Mouse (Mus musculus) erythroblast, embryonic 14.5 days (primary cell): Measurements from ENCODE around the gene Eif2ak3.

Experiments used
- GATA1 ChIP-seq: IDR thresholded peaks from 2 replicates; pipeline ENCODE4 v1.6.1; 2012; ENCODE audit warnings: low read length, inconsistent platforms, mixed read lengths
- TAL1 ChIP-seq: IDR thresholded peaks from 3 replicates; pipeline ENCODE4 v1.6.1; 2012; ENCODE audit warnings: low read length, inconsistent platforms, mixed read lengths

GRCm38 (mm10) chr6:70872128-70872527 is 27.8 kb downstream of the Eif2ak3 start:
- TF ChIP-seq GATA1 = no peak
- TF ChIP-seq TAL1 = no peak
